Mouse (Mus musculus) intestine, embryonic 14.5 days (tissue): ENCODE measurements around the gene Cplx2. TPM values are rescaled to one million over a fixed set of nuclear protein-coding genes. Genes with fewer than 3 reads are reported as not detected.

Source experiments
- ATAC-seq: fragments of 200-750 bp; cut with Nextera tagmentation; replicated peaks from 2 replicates; pipeline ENCODE4 v1.8.0; 2017; ENCODE audit warnings: low read depth, moderate number of reproducible peaks, moderate TSS enrichment, moderate library complexity; ENCODE audit not compliant: low FRiP score, low TSS enrichment
- DNase-seq: peaks from one replicate; pipeline ENCODE4 v3.0.0-alpha.2; 2018; ENCODE audit warnings: low spot score
- H3K27ac ChIP-seq: fragments of 300-500 bp; sonication (generic); 2 replicates; pipeline ENCODE4 v1.5.1; 2014; ENCODE audit warnings: low read depth, mild to moderate bottlenecking, control low read depth
- H3K27me3 ChIP-seq: fragments of 300-500 bp; sonication (generic); replicated peaks from 2 replicates; pipeline ENCODE4 v1.6.1; 2014; ENCODE audit warnings: low read length, control low read depth; ENCODE audit not compliant: control insufficient read depth, insufficient read depth
- H3K36me3 ChIP-seq: fragments of 300-500 bp; sonication (generic); 2 replicates; pipeline ENCODE4 v1.6.1; 2014; ENCODE audit warnings: low read length, control low read depth; ENCODE audit not compliant: control insufficient read depth, insufficient read depth
- H3K4me1 ChIP-seq: fragments of 300-500 bp; sonication (generic); replicated peaks from 2 replicates; pipeline ENCODE4 v1.6.1; 2014; ENCODE audit warnings: low read length, control low read depth, mixed read lengths; ENCODE audit not compliant: control insufficient read depth, insufficient read depth
- H3K4me2 ChIP-seq: fragments of 300-500 bp; sonication (generic); 2 replicates; pipeline ENCODE4 v1.6.1; 2014; ENCODE audit warnings: low read length
- H3K4me3 ChIP-seq: fragments of 300-500 bp; sonication (generic); 2 replicates; pipeline ENCODE4 v1.5.1; 2014; ENCODE audit warnings: low read depth, low read length, control low read depth, mixed read lengths
- H3K9ac ChIP-seq: fragments of 300-500 bp; sonication (generic); 2 replicates; pipeline ENCODE4 v1.6.1; 2014; ENCODE audit warnings: mild to moderate bottlenecking, low read length
- H3K9me3 ChIP-seq: fragments of 300-500 bp; sonication (generic); 2 replicates; pipeline ENCODE4 v1.6.1; 2016; ENCODE audit warnings: low read length, control low read depth; ENCODE audit not compliant: control insufficient read depth
- WGBS: fragments of 180-500 bp; shearing (Covaris S2); extraction: QIAGEN DNeasy Blood & Tissue Kit; methylation state at CpG from one replicate; pipeline ENCODE4 v1.1.7; 2014; 5-methylcytosine and 5-hydroxymethylcytosine counted together
- polyA plus RNA-seq: library from polyadenylated mRNA; unstranded; fragments of >200 nt; fragmentation: Nextera tagmentation; extraction: Ambion mirVana; gene quantifications from 2 replicates; pipeline ENCODE4 v1.2.1, GENCODE M21; 2014

Gene Cplx2
- polyA plus RNA-seq, 1 experiment from 2014 or later, result 6.7 TPM

- Histone ChIP-seq H3K4me1 (peaks cover 7% of the 10 kb centered on the region), H3K36me3 (no peaks in the 10 kb centered on the region), H3K27ac (no peak overlapping the region), H3K4me3 (no peak overlapping the region), H3K9me3 (no peaks in the 10 kb centered on the region; the same call in 1 of the 2 replicates), H3K9ac (no peak overlapping the region), H3K27me3 (no peaks in the 10 kb centered on the region), H3K4me2 (no peak overlapping the region)
- no peak for DNase-seq
- WGBS, result 70% methylated on average over 3 of the region's 3 CpGs
- ATAC-seq, result no peak
Measured at GRCm38 (mm10) chr13:54404205-54404604, 33.1 kb downstream of the Cplx2 start.

- Histone ChIP-seq H3K4me1 (peaks cover 7% of the 10 kb centered on the region), H3K4me2 (no peak overlapping the region), H3K27me3 (no peaks in the 10 kb centered on the region), H3K9me3 (no peaks in the 10 kb centered on the region; the same call in 1 of the 2 replicates), H3K36me3 (no peaks in the 10 kb centered on the region), H3K9ac (no peak overlapping the region), H3K4me3 (no peak overlapping the region), H3K27ac (no peak overlapping the region)
- 68% methylated on average over 2 of the region's 2 CpGs for WGBS
- ATAC-seq, result no peak
- no peak for DNase-seq
Measured at GRCm38 (mm10) chr13:54405805-54406204, 34.7 kb downstream of the Cplx2 start.

- 89% methylated on average over 3 of the region's 3 CpGs for WGBS
- Histone ChIP-seq H3K9me3 (no peaks in the 10 kb centered on the region), H3K27me3 (no peaks in the 10 kb centered on the region), H3K27ac (no peak overlapping the region), H3K4me3 (no peak overlapping the region), H3K4me1 (no peaks in the 10 kb centered on the region), H3K4me2 (no peak overlapping the region), H3K36me3 (no peaks in the 10 kb centered on the region), H3K9ac (no peak overlapping the region)
- DNase-seq (peak; percentile 41), ATAC-seq (no peak)
Measured at GRCm38 (mm10) chr13:54411656-54412055, 40.5 kb downstream of the Cplx2 start.

GRCm38 (mm10) chr13:54412236-54412635 is 41.1 kb downstream of the Cplx2 start:
- ATAC-seq, result no peak
- H3K4me3 ChIP-seq, result no peak overlapping the region
- 15% methylated on average over 7 of the region's 7 CpGs for WGBS
- no peak for DNase-seq
- H3K27me3 ChIP-seq, result no peaks in the 10 kb centered on the region
- H3K9me3 ChIP-seq, result no peaks in the 10 kb centered on the region
- no peaks in the 10 kb centered on the region for H3K36me3 ChIP-seq
- no peak overlapping the region for H3K27ac ChIP-seq
- no peak overlapping the region for H3K4me2 ChIP-seq
- no peaks in the 10 kb centered on the region for H3K4me1 ChIP-seq
- no peak overlapping the region for H3K9ac ChIP-seq

GRCm38 (mm10) chr13:54412721-54413120 is 41.6 kb downstream of the Cplx2 start:
- Histone ChIP-seq H3K27ac (no peak overlapping the region), H3K36me3 (no peaks in the 10 kb centered on the region), H3K4me3 (no peak overlapping the region), H3K4me2 (no peak overlapping the region), H3K4me1 (no peaks in the 10 kb centered on the region), H3K9me3 (no peaks in the 10 kb centered on the region), H3K27me3 (no peaks in the 10 kb centered on the region), H3K9ac (no peak overlapping the region)
- no peak for ATAC-seq
- WGBS, result 69% methylated on average over 4 of the region's 4 CpGs
- no peak for DNase-seq

GRCm38 (mm10) chr13:54415059-54415458 is 43.9 kb downstream of the Cplx2 start:
- H3K27me3 ChIP-seq, result no peaks in the 10 kb centered on the region
- no peaks in the 10 kb centered on the region for H3K9me3 ChIP-seq
- no peak overlapping the region for H3K9ac ChIP-seq
- ATAC-seq, result no peak
- no peak overlapping the region for H3K4me3 ChIP-seq
- 91% methylated on average over 4 of the region's 4 CpGs for WGBS
- no peaks in the 10 kb centered on the region for H3K4me1 ChIP-seq
- no peak overlapping the region for H3K27ac ChIP-seq
- H3K4me2 ChIP-seq, result no peak overlapping the region
- H3K36me3 ChIP-seq, result no peaks in the 10 kb centered on the region
- DNase-seq, result peak; percentile 38

GRCm38 (mm10) chr13:54418781-54419327 is 47.7 kb downstream of the Cplx2 start:
- DNase-seq, result no peak
- H3K36me3 ChIP-seq, result no peaks in the 10 kb centered on the region
- H3K27me3 ChIP-seq, result no peaks in the 10 kb centered on the region
- H3K4me2 ChIP-seq, result no peak overlapping the region
- 65% methylated on average over 10 of the region's 10 CpGs for WGBS
- H3K27ac ChIP-seq, result no peak overlapping the region
- H3K4me1 ChIP-seq, result no peaks in the 10 kb centered on the region
- peaks cover 4% of the 10 kb centered on the region; the same call in 1 of the 2 replicates for H3K9me3 ChIP-seq
- H3K4me3 ChIP-seq, result no peak overlapping the region
- H3K9ac ChIP-seq, result no peak overlapping the region
- ATAC-seq, result no peak

GRCm38 (mm10) chr13:54420226-54420625 is 49.1 kb downstream of the Cplx2 start:
- no peaks in the 10 kb centered on the region for H3K36me3 ChIP-seq
- DNase-seq (no peak), ATAC-seq (no peak)
- peaks cover 4% of the 10 kb centered on the region; the same call in 1 of the 2 replicates for H3K9me3 ChIP-seq
- 82% methylated on average over 12 of the region's 12 CpGs for WGBS
- no peak overlapping the region for H3K4me2 ChIP-seq
- no peak overlapping the region for H3K4me3 ChIP-seq
- H3K9ac ChIP-seq, result no peak overlapping the region
- no peaks in the 10 kb centered on the region for H3K27me3 ChIP-seq
- H3K27ac ChIP-seq, result no peak overlapping the region
- H3K4me1 ChIP-seq, result peaks cover 7% of the 10 kb centered on the region; the same call in 1 of the 2 replicates

GRCm38 (mm10) chr13:54425269-54425668 is 54.1 kb downstream of the Cplx2 start:
- ATAC-seq, result peak; percentile 99
- WGBS, result 18% methylated on average over 2 of the region's 2 CpGs
- 0 out of 2 replicates have a peak overlapping the region, but pooled peaks have one; percentile 5 for H3K4me2 ChIP-seq

More at GRCm38 (mm10) chr13:54425269-54425668, 54.1 kb downstream of the Cplx2 start:
- H3K9me3 ChIP-seq, result peaks cover 4% of the 10 kb centered on the region; the same call in 1 of the 2 replicates
- no peak overlapping the region for H3K4me3 ChIP-seq
- peaks cover 15% of the 10 kb centered on the region; the same call in 1 of the 2 replicates for H3K4me1 ChIP-seq
- H3K27ac ChIP-seq, result peak overlapping the region; percentile 64
- DNase-seq, result peak; percentile 72
- no peaks in the 10 kb centered on the region for H3K36me3 ChIP-seq
- no peaks in the 10 kb centered on the region for H3K27me3 ChIP-seq
- no peak overlapping the region for H3K9ac ChIP-seq
